Mouse (Mus musculus): ENCODE measurements around the gene Ifnl3. TPM values are rescaled to one million over a fixed set of nuclear protein-coding genes. Genes with fewer than 3 reads are reported as not detected.
A peak's percentile ranks its signal among the peaks of the same experiment; 100 is the strongest.
"Not testable (repeated sequence)": the region's sequence is repeated elsewhere in the genome, so short reads cannot be mapped to it uniquely, and the experiment has no call there.

The Ifnl3 gene
- total RNA-seq, 2 experiments from 2014 or later, result not detected

- Histone ChIP-seq H3K4me3 (no peak overlapping the region), H3K27ac (no peak overlapping the region)
- TF ChIP-seq CTCF (IDR thresholded peaks at IDR 0.05), result no peak
- intact Hi-C loops (cut with DNase I), result no loop called here
- DNase-seq (ENCODE audit: extremely low spot score in 1 of 2, low spot score in 2 of 2), result no peak
These were observed 11.2 kb upstream of the Ifnl3 start for GRCm38 (mm10) chr7:28511441-28511840.

- H3K27ac ChIP-seq, result no peak overlapping the region
- DNase-seq (ENCODE audit: extremely low spot score in 1 of 2, low spot score in 2 of 2), result peak; percentile 61 to 67
- intact Hi-C loops (cut with DNase I), result loop anchor here (1.0 to 5.0 kb wide), 3 partner anchors 36 to 82 kb away; no protein-coding TSS in a partner anchor
- H3K4me3 ChIP-seq, result no peak overlapping the region
- TF ChIP-seq CTCF (IDR thresholded peaks at IDR 0.05), result peak; percentile 79
These were observed 5.5 kb downstream of the Ifnl3 start for GRCm38 (mm10) chr7:28527922-28528719.

DNA sequence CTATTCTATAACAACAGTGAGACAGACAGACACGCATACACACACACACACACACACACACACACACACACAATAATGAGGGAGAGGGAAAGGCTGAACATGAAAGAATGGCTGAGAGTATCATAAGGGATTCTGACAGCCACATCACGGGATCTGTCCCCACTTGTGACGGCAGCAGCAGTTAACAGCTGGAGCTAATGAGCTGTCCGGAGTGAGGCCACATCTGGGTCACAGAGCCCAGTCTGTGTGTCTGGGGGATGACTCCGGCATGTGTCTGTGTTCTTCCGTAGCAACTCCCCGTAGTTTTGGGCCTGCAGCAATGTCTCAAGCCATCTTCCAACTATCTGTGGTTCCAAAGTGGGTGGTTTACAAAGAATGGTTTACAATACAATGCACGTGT, 9.4 kb downstream of the Ifnl3 start:
- TF ChIP-seq CTCF (IDR thresholded peaks at IDR 0.05), result no peak
- no peak overlapping the region for H3K27ac ChIP-seq
- intact Hi-C loops (cut with DNase I), result no loop called here
- no peak for DNase-seq (ENCODE audit: extremely low spot score in 1 of 2, low spot score in 2 of 2)
- H3K4me3 ChIP-seq, result no peak overlapping the region

- H3K4me3 ChIP-seq; DNase-seq (ENCODE audit: extremely low spot score in 1 of 2, low spot score in 2 of 2); intact Hi-C loops (cut with DNase I); H3K27ac ChIP-seq: not testable (repeated sequence)
These were observed 16.2 kb downstream of the Ifnl3 start for GRCm38 (mm10) chr7:28538886-28539285.

- no peak for TF ChIP-seq CTCF (IDR thresholded peaks at IDR 0.05)
- no peak for DNase-seq (ENCODE audit: extremely low spot score in 1 of 2, low spot score in 2 of 2)
- Histone ChIP-seq H3K4me3 (no peak within 1 kb of the TSS), H3K27ac (no peak within 1 kb of the TSS)
- intact Hi-C loops (cut with DNase I), result no loop called here
These were observed 17.9 kb downstream of the Ifnl3 start, which contains the start of gene Sycn for GRCm38 (mm10) chr7:28540526-28540925. Gene Sycn, plus strand, starts transcription at chr7:28540885.

DNA sequence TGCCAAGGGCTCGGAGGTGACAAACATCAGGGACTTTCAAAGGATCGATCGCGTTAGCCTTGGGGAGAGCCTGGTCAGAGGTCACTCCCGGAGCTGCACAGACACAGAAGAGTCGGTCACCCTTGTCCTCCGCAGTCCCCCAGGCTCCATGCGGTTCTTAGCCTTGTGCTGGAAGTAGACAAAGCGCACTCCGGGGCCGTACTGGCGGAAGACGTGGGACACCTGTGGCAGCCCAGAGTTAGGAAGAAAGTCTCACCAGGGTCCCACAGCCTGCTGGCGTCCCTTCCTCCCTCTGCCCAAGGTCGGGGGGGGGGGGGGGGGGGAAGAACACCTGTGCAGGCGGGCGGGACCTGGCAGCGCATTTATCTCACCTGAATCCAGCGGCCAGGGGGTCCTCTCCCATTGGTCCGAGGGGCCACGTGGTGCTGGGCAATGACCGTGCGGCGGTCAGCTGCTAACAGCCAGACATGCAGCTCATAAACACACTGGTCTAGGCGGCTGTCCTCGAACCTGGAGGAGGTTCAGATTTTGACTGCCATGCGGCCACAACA, 21.5 kb downstream of the Ifnl3 start:
- DNase-seq (ENCODE audit: extremely low spot score in 1 of 2, low spot score in 2 of 2), result no peak
- intact Hi-C loops (cut with DNase I), result no loop called here
- TF ChIP-seq CTCF (IDR thresholded peaks at IDR 0.05), result no peak
- no peak overlapping the region for H3K27ac ChIP-seq
- H3K4me3 ChIP-seq, result no peak overlapping the region

DNA sequence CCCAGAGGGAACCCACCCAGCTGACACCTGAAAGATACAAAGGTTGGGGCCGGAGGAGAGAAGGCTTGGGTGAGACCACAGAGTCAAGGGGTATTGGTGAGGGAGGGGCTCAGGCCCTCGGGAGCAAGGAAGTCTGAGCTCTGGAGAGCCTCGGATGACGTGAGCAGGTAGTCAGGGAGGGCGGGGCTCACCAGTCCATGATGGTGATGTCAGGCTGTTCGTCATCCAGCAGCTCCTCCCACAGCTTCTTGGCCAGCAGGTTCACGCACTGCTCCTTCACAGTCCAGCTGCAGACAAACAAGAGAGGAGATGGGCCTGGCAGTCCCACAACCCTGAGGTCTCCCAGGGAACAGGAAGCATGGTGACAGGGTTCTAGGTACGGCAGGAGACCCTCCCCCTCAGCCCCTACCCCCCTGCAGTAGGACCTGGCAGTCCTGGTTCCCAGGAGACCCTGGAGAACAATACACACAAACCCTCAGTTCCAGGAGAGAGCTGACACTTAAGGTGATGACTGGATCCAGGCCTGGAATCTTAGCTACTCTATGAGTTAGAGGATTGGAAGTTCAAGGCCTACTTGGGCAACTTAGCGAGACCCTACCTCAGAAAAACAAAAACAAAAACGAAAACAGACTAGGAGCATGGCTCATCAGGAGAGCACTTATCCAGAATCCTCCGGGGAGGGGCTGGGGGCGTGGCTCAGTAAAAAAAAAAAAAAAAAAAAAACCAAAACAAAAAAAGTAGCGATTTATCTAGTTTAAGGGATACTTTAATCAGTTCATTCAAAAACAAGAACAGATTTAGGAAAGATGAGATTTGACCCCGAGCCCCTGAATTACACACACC, 22.6 kb downstream of the Ifnl3 start:
- intact Hi-C loops (cut with DNase I), result no loop called here
- DNase-seq (ENCODE audit: extremely low spot score in 1 of 2, low spot score in 2 of 2), result no peak
- Histone ChIP-seq H3K27ac (no peak overlapping the region), H3K4me3 (no peak overlapping the region)
- no peak for TF ChIP-seq CTCF (IDR thresholded peaks at IDR 0.05)

DNA sequence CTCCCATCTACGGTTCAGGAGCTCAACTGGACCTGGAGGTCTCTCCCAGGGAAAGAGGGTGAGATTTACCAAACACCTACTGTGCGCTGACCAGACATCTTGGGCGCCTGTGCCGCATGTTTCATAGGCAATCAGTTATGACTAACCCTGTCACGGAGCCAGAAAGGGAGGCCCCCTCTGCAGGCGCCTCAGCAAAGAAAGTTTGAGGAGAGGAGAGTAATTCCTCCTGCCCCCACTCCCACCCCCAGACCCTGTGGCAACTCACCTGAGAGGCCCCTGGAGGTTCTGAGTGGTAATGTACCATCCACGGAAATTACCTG, 23.2 kb downstream of the Ifnl3 start:
- no peak overlapping the region for H3K27ac ChIP-seq
- no peak overlapping the region for H3K4me3 ChIP-seq
- intact Hi-C loops (cut with DNase I), result no loop called here
- DNase-seq (ENCODE audit: extremely low spot score in 1 of 2, low spot score in 2 of 2), result no peak
- TF ChIP-seq CTCF (IDR thresholded peaks at IDR 0.05), result no peak

DNA sequence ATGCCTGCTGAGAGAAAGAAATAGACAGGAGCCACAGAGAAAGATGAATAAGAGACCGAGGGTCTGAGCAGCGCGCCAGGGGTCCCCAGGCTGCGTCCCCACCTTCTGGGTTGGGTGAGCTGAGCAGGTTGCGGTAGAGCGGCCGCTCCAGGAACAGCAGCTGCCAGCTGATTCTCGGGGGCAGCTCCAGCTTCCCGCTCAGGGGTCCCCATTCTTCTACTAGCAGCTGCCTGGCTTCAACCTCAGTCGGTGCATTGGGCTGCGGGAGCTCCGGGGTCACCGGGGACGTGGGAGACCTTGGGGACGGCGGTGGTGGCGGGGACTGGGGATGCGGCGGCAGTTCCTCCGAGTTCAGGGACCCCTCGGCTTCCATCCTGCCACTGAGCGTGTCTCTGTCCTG, 24.0 kb downstream of the Ifnl3 start:
- H3K4me3 ChIP-seq, result no peak overlapping the region
- intact Hi-C loops (cut with DNase I), result no loop called here
- no peak; the same call in 1 of the 2 replicates for TF ChIP-seq CTCF (IDR thresholded peaks at IDR 0.05)
- no peak overlapping the region for H3K27ac ChIP-seq
- no peak for DNase-seq (ENCODE audit: extremely low spot score in 1 of 2, low spot score in 2 of 2)

GRCm38 (mm10) chr7:28547154-28547553, 24.5 kb downstream of the Ifnl3 start, which contains the start of gene Nccrp1:
Gene Nccrp1, minus strand, starts transcription at chr7:28547254.
- Histone ChIP-seq H3K27ac (no peak within 1 kb of the TSS), H3K4me3 (no peak within 1 kb of the TSS)
- TF ChIP-seq CTCF (IDR thresholded peaks at IDR 0.05), result no peak
- intact Hi-C loops (cut with DNase I), result no loop called here
- DNase-seq (ENCODE audit: extremely low spot score in 1 of 2, low spot score in 2 of 2), result no peak

GRCm38 (mm10) chr7:28547628-28548027, 25.0 kb downstream of the Ifnl3 start:
- no peak for TF ChIP-seq CTCF (IDR thresholded peaks at IDR 0.05)
- H3K27ac ChIP-seq, result no peak overlapping the region
- intact Hi-C loops (cut with DNase I), result no loop called here
- DNase-seq (ENCODE audit: extremely low spot score in 1 of 2, low spot score in 2 of 2), result no peak
- H3K4me3 ChIP-seq, result no peak overlapping the region

- intact Hi-C loops (cut with DNase I), result no loop called here
- H3K27ac ChIP-seq, result no peak overlapping the region
- no peak for DNase-seq (ENCODE audit: extremely low spot score in 1 of 2, low spot score in 2 of 2)
- no peak overlapping the region for H3K4me3 ChIP-seq
- TF ChIP-seq CTCF (IDR thresholded peaks at IDR 0.05), result no peak
These were observed 30.4 kb downstream of the Ifnl3 start for GRCm38 (mm10) chr7:28553076-28553475.

Data from left cerebral cortex, adult 2 months (tissue).